Mouse (Mus musculus) liver, embryonic 13.5 days (tissue): Measurements from ENCODE around the gene Sfxn1. TPM values are rescaled to one million over a fixed set of nuclear protein-coding genes. Genes with fewer than 3 reads are reported as not detected.

Experiments used
- ATAC-seq: fragments of 200-750 bp; cut with Nextera tagmentation; 2 replicates; pipeline ENCODE4 v1.8.0; 2017; ENCODE audit warnings: low read depth, mild to moderate bottlenecking, moderate number of reproducible peaks, moderate library complexity
- DNase-seq: peaks from one replicate; pipeline ENCODE4 v3.0.0; 2022
- H3K27ac ChIP-seq: fragments of 300-500 bp; sonication (generic); 2 replicates; pipeline ENCODE4 v1.5.1; 2015; ENCODE audit warnings: moderate library complexity, mild to moderate bottlenecking, inconsistent platforms
- H3K27me3 ChIP-seq: fragments of 300-500 bp; sonication (generic); 2 replicates; pipeline ENCODE4 v1.6.1; 2015; ENCODE audit warnings: mild to moderate bottlenecking, inconsistent platforms
- H3K36me3 ChIP-seq: fragments of 300-500 bp; sonication (generic); 2 replicates; pipeline ENCODE4 v1.6.1; 2015; ENCODE audit warnings: mild to moderate bottlenecking, inconsistent platforms
- H3K4me1 ChIP-seq: fragments of 300-500 bp; sonication (generic); replicated peaks from 2 replicates; pipeline ENCODE4 v1.6.1; 2015; ENCODE audit warnings: inconsistent platforms
- H3K4me2 ChIP-seq: fragments of 300-500 bp; sonication (generic); 2 replicates; pipeline ENCODE4 v1.6.1; 2015; ENCODE audit warnings: inconsistent platforms, mild to moderate bottlenecking, moderate library complexity
- H3K4me3 ChIP-seq: fragments of 300-500 bp; sonication (generic); replicated peaks from 2 replicates; pipeline ENCODE4 v1.5.1; 2015; ENCODE audit warnings: mild to moderate bottlenecking, inconsistent platforms
- H3K9ac ChIP-seq: fragments of 300-500 bp; sonication (generic); 2 replicates; pipeline ENCODE4 v1.6.1; 2015; ENCODE audit warnings: mild to moderate bottlenecking, inconsistent platforms
- H3K9me3 ChIP-seq: fragments of 300-500 bp; sonication (generic); replicated peaks from 2 replicates; pipeline ENCODE4 v1.6.1; 2016; ENCODE audit warnings: inconsistent platforms
- WGBS: fragments of 180-500 bp; shearing (Covaris S2); methylation state at CpG from one replicate; pipeline ENCODE4 v1.1.7; 2015; ENCODE audit not compliant: insufficient replicate concordance; 5-methylcytosine and 5-hydroxymethylcytosine counted together
- polyA plus RNA-seq: library from polyadenylated mRNA; unstranded; fragments of >200 nt; fragmentation: Nextera tagmentation; extraction: Ambion mirVana; gene quantifications from 2 replicates; pipeline ENCODE4 v1.2.1, GENCODE M21; 2015

Sfxn1 gene
- polyA plus RNA-seq, 1 experiment from 2014 or later = 75.0 TPM

- Histone ChIP-seq H3K4me2 (no peak overlapping the region), H3K4me3 (no peak overlapping the region), H3K36me3 (peaks cover 93% of the 10 kb centered on the region), H3K9ac (no peak overlapping the region), H3K27me3 (no peaks in the 10 kb centered on the region), H3K27ac (no peak overlapping the region), H3K9me3 (no peaks in the 10 kb centered on the region), H3K4me1 (peaks cover 13% of the 10 kb centered on the region; the same call in 1 of the 2 replicates)
- no peak for DNase-seq
- no peak for ATAC-seq
- WGBS = 78% methylated on average over 4 of the region's 4 CpGs
Measured at GRCm38 (mm10) chr13:54097227-54097626, 25.6 kb downstream of the Sfxn1 start.

- WGBS = 79% methylated on average over 6 of the region's 6 CpGs
- H3K36me3 ChIP-seq = peaks cover 93% of the 10 kb centered on the region
Measured at GRCm38 (mm10) chr13:54097797-54098196, 26.1 kb downstream of the Sfxn1 start.

GRCm38 (mm10) chr13:54101031-54101820 is 29.6 kb downstream of the Sfxn1 start:
- DNase-seq (no peak), ATAC-seq (no peak)
- no peaks in the 10 kb centered on the region for H3K27me3 ChIP-seq
- peaks cover 13% of the 10 kb centered on the region; the same call in 1 of the 2 replicates for H3K4me1 ChIP-seq
- no peak overlapping the region for H3K4me3 ChIP-seq
- 68% methylated on average over 15 of the region's 15 CpGs for WGBS
- H3K4me2 ChIP-seq = no peak overlapping the region
- no peaks in the 10 kb centered on the region for H3K9me3 ChIP-seq
- peaks cover 81% of the 10 kb centered on the region for H3K36me3 ChIP-seq
- no peak overlapping the region for H3K27ac ChIP-seq
- no peak overlapping the region for H3K9ac ChIP-seq

More at GRCm38 (mm10) chr13:54097797-54098196, 26.1 kb downstream of the Sfxn1 start:
- Histone ChIP-seq H3K27me3 (no peaks in the 10 kb centered on the region), H3K4me1 (peaks cover 13% of the 10 kb centered on the region; the same call in 1 of the 2 replicates), H3K27ac (no peak overlapping the region), H3K4me3 (no peak overlapping the region), H3K9me3 (no peaks in the 10 kb centered on the region), H3K4me2 (no peak overlapping the region), H3K9ac (no peak overlapping the region)
- DNase-seq (no peak), ATAC-seq (no peak)

GRCm38 (mm10) chr13:54102061-54102460 is 30.4 kb downstream of the Sfxn1 start:
- Histone ChIP-seq H3K9ac (no peak overlapping the region), H3K4me1 (peaks cover 13% of the 10 kb centered on the region; the same call in 1 of the 2 replicates), H3K27me3 (no peaks in the 10 kb centered on the region), H3K27ac (no peak overlapping the region), H3K4me3 (no peak overlapping the region), H3K36me3 (peaks cover 82% of the 10 kb centered on the region), H3K4me2 (no peak overlapping the region), H3K9me3 (no peaks in the 10 kb centered on the region)
- 83% methylated on average over 3 of the region's 3 CpGs for WGBS
- ATAC-seq (no peak), DNase-seq (no peak)

- no peak overlapping the region for H3K9ac ChIP-seq
- H3K4me3 ChIP-seq = no peak overlapping the region
- ATAC-seq (no peak), DNase-seq (no peak)
- WGBS = 79% methylated on average over 3 of the region's 3 CpGs
- H3K9me3 ChIP-seq = no peaks in the 10 kb centered on the region
- H3K27me3 ChIP-seq = no peaks in the 10 kb centered on the region
- peaks cover 81% of the 10 kb centered on the region for H3K36me3 ChIP-seq
- H3K27ac ChIP-seq = no peak overlapping the region
- H3K4me2 ChIP-seq = no peak overlapping the region
- H3K4me1 ChIP-seq = peaks cover 13% of the 10 kb centered on the region; the same call in 1 of the 2 replicates
Measured at GRCm38 (mm10) chr13:54103271-54103670, 31.6 kb downstream of the Sfxn1 start.

GRCm38 (mm10) chr13:54103866-54104265 is 32.2 kb downstream of the Sfxn1 start:
- H3K9ac ChIP-seq = no peak overlapping the region
- WGBS = 80% methylated on average over 10 of the region's 10 CpGs
- ATAC-seq (no peak), DNase-seq (no peak)
- no peaks in the 10 kb centered on the region for H3K9me3 ChIP-seq
- H3K36me3 ChIP-seq = peaks cover 79% of the 10 kb centered on the region
- no peak overlapping the region for H3K27ac ChIP-seq
- no peak overlapping the region for H3K4me3 ChIP-seq
- H3K4me2 ChIP-seq = no peak overlapping the region
- H3K27me3 ChIP-seq = no peaks in the 10 kb centered on the region
- H3K4me1 ChIP-seq = peaks cover 13% of the 10 kb centered on the region; the same call in 1 of the 2 replicates

GRCm38 (mm10) chr13:54113819-54114550 is 42.3 kb downstream of the Sfxn1 start:
- Histone ChIP-seq H3K4me1 (no peaks in the 10 kb centered on the region), H3K9ac (no peak overlapping the region), H3K4me3 (no peak overlapping the region), H3K36me3 (no peaks in the 10 kb centered on the region), H3K9me3 (no peaks in the 10 kb centered on the region), H3K4me2 (no peak overlapping the region), H3K27ac (no peak overlapping the region), H3K27me3 (no peaks in the 10 kb centered on the region)
- ATAC-seq (no peak), DNase-seq (peak; percentile 3)
- WGBS = 44% methylated on average over 11 of the region's 11 CpGs

- no peak for ATAC-seq
Measured at GRCm38 (mm10) chr13:54114931-54115330, 43.3 kb downstream of the Sfxn1 start.

GRCm38 (mm10) chr13:54115779-54116178 is 44.1 kb downstream of the Sfxn1 start:
- no peaks in the 10 kb centered on the region for H3K9me3 ChIP-seq
- no peak overlapping the region for H3K4me3 ChIP-seq
- H3K27ac ChIP-seq = no peak overlapping the region
- DNase-seq (no peak), ATAC-seq (no peak)
- H3K27me3 ChIP-seq = no peaks in the 10 kb centered on the region
- WGBS = 71% methylated on average over 6 of the region's 6 CpGs
- no peak overlapping the region for H3K4me2 ChIP-seq
- H3K36me3 ChIP-seq = no peaks in the 10 kb centered on the region
- no peak overlapping the region for H3K9ac ChIP-seq
- no peaks in the 10 kb centered on the region for H3K4me1 ChIP-seq

More at GRCm38 (mm10) chr13:54114931-54115330, 43.3 kb downstream of the Sfxn1 start:
- H3K9ac ChIP-seq = no peak overlapping the region
- WGBS = 59% methylated on average over 5 of the region's 5 CpGs
- H3K27me3 ChIP-seq = no peaks in the 10 kb centered on the region
- no peak overlapping the region for H3K27ac ChIP-seq
- no peak overlapping the region for H3K4me3 ChIP-seq
- DNase-seq = no peak
- H3K4me1 ChIP-seq = no peaks in the 10 kb centered on the region
- H3K4me2 ChIP-seq = no peak overlapping the region
- no peaks in the 10 kb centered on the region for H3K36me3 ChIP-seq
- no peaks in the 10 kb centered on the region for H3K9me3 ChIP-seq

GRCm38 (mm10) chr13:54118355-54118754 is 46.7 kb downstream of the Sfxn1 start:
- ATAC-seq (no peak), DNase-seq (no peak)
- Histone ChIP-seq H3K27me3 (no peaks in the 10 kb centered on the region), H3K36me3 (no peaks in the 10 kb centered on the region), H3K9ac (no peak overlapping the region), H3K4me2 (no peak overlapping the region), H3K9me3 (no peaks in the 10 kb centered on the region; the same call in 1 of the 2 replicates), H3K4me3 (no peak overlapping the region), H3K4me1 (no peaks in the 10 kb centered on the region), H3K27ac (no peak overlapping the region)
- WGBS = 47% methylated on average over 5 of the region's 5 CpGs

- no peaks in the 10 kb centered on the region for H3K36me3 ChIP-seq
- no peak for DNase-seq
- no peak overlapping the region for H3K4me2 ChIP-seq
- 68% methylated on average over 9 of the region's 9 CpGs for WGBS
- no peak for ATAC-seq
- H3K9ac ChIP-seq = no peak overlapping the region
- H3K4me1 ChIP-seq = no peaks in the 10 kb centered on the region
- H3K4me3 ChIP-seq = no peak overlapping the region
- no peak overlapping the region for H3K27ac ChIP-seq
- H3K27me3 ChIP-seq = no peaks in the 10 kb centered on the region
- H3K9me3 ChIP-seq = no peaks in the 10 kb centered on the region
Measured at GRCm38 (mm10) chr13:54137756-54138410, 66.2 kb downstream of the Sfxn1 start.
